ENCODE assay signal across 9 mouse cellular contexts in genomic region chr13:60603252-60603562, GRCm38 (mm10). TPM values are rescaled to one million over a fixed set of nuclear protein-coding genes. Genes with fewer than 3 reads are reported as not detected.
DNase-seq lines count a peak whose midpoint lies in the region; ATAC-seq and TF ChIP-seq lines count a peak whose summit lies in the region.
"Had no signal": no experiment of that assay in that cellular context is flagged by ENCODE, and none has a peak within 500 bp of the region (broad histone marks: within the 10 kb centered on the region; RNA-seq: fewer than 3 reads in every experiment).

No protein-coding gene starts in this region.

- no peak for DNase-seq in layer of hippocampus, adult 2 months (ENCODE audit: low spot score in 2 of 2)
- DNase-seq in layer of hippocampus, postnatal 10 days (ENCODE audit: low spot score in 2 of 2) = no peak
- DNase-seq in urinary bladder, postnatal 14 days (ENCODE audit: low spot score) = no peak
- DNase-seq in spleen, postnatal 4 days (ENCODE audit: low spot score in 2 of 2) = no peak
- DNase-seq in testis, postnatal 14 days (ENCODE audit: low spot score) = no peak

- no peak for ATAC-seq in embryonic facial prominence, embryonic 15.5 days (ENCODE audit: insufficient number of reproducible peaks, low FRiP score, low TSS enrichment, low read depth)
- no peak for ATAC-seq in intestine, embryonic 16.5 days
- ATAC-seq in neural tube, embryonic 13.5 days (ENCODE audit: low read depth) = no peak

- H3K9ac ChIP-seq in embryonic facial prominence, embryonic 15.5 days = no peak overlapping the region
- H3K9ac ChIP-seq in intestine, embryonic 16.5 days (ENCODE audit: low read depth, low read length) = peak overlapping the region; percentile 83; the same call in 1 of the 2 replicates
- peak overlapping the region; percentile 92 for H3K9ac ChIP-seq in neural tube, embryonic 13.5 days

- peak overlapping the region; percentile 86 for H3K4me3 ChIP-seq in layer of hippocampus, adult 2 months
- peak overlapping the region; percentile 87 for H3K4me3 ChIP-seq in embryonic facial prominence, embryonic 15.5 days (replicated peaks)
- H3K4me3 ChIP-seq in intestine, embryonic 16.5 days (ENCODE audit: low read length) = peak overlapping the region; percentile 76; the same call in 1 of the 2 replicates
- peak overlapping the region; percentile 91 for H3K4me3 ChIP-seq in neural tube, embryonic 13.5 days

- no peaks in the 10 kb centered on the region for H3K9me3 ChIP-seq in embryonic facial prominence, embryonic 15.5 days (replicated peaks)
- no peaks in the 10 kb centered on the region for H3K9me3 ChIP-seq in intestine, embryonic 16.5 days (ENCODE audit: control insufficient read depth, low read length)
- H3K9me3 ChIP-seq in neural tube, embryonic 13.5 days = no peaks in the 10 kb centered on the region

- TF ChIP-seq CTCF in layer of hippocampus, adult 2 months (conservative IDR thresholded peaks at IDR 0.05) = no peak

- H3K27me3 ChIP-seq in embryonic facial prominence, embryonic 15.5 days = no peaks in the 10 kb centered on the region
- 0 out of 2 replicates have a peak, but pooled peaks cover 3% of the 10 kb centered on the region for H3K27me3 ChIP-seq in intestine, embryonic 16.5 days (replicated peaks; ENCODE audit: control insufficient read depth, insufficient read depth, low read length)
- H3K27me3 ChIP-seq in neural tube, embryonic 13.5 days = no peaks in the 10 kb centered on the region
- H3K27me3 ChIP-seq: Patski had no signal

- H3K36me3 ChIP-seq in embryonic facial prominence, embryonic 15.5 days = 0 out of 2 replicates have a peak, but pooled peaks cover 4% of the 10 kb centered on the region
- no peaks in the 10 kb centered on the region for H3K36me3 ChIP-seq in intestine, embryonic 16.5 days (ENCODE audit: control insufficient read depth, insufficient read depth, low read length)
- peaks cover 24% of the 10 kb centered on the region; the same call in 1 of the 2 replicates for H3K36me3 ChIP-seq in neural tube, embryonic 13.5 days

- H3K27ac ChIP-seq in layer of hippocampus, adult 2 months = peak overlapping the region; percentile 98
- no peak overlapping the region for H3K27ac ChIP-seq in embryonic facial prominence, embryonic 15.5 days (replicated peaks)
- H3K27ac ChIP-seq in intestine, embryonic 16.5 days (ENCODE audit: low read length) = no peak overlapping the region
- H3K27ac ChIP-seq in neural tube, embryonic 13.5 days (replicated peaks) = peak overlapping the region; percentile 95

- peaks cover 14% of the 10 kb centered on the region for H3K4me1 ChIP-seq in embryonic facial prominence, embryonic 15.5 days
- peaks cover 10% of the 10 kb centered on the region for H3K4me1 ChIP-seq in intestine, embryonic 16.5 days (ENCODE audit: control insufficient read depth, insufficient read depth, low read length)
- peaks cover 50% of the 10 kb centered on the region for H3K4me1 ChIP-seq in neural tube, embryonic 13.5 days (replicated peaks)

- H3K4me2 ChIP-seq in embryonic facial prominence, embryonic 15.5 days (replicated peaks) = peak overlapping the region; percentile 80
- peak overlapping the region; percentile 94 for H3K4me2 ChIP-seq in intestine, embryonic 16.5 days (ENCODE audit: low read depth, low read length)
- peak overlapping the region; percentile 65 for H3K4me2 ChIP-seq in neural tube, embryonic 13.5 days

- WGBS in embryonic facial prominence, embryonic 15.5 days = 41% methylated on average over 5 of the region's 5 CpGs
- 38% methylated on average over 5 of the region's 5 CpGs for WGBS in intestine, embryonic 16.5 days
- 44% methylated on average over 5 of the region's 5 CpGs for WGBS in neural tube, embryonic 13.5 days

RNA-seq across cellular contexts. Expression of gene Dapk1, which starts 1.5 kb away (rescaled TPM):
- total RNA-seq in layer of hippocampus, adult 2 months (2021) = 100 to 1,000 TPM; 149 to 154 TPM
- 10 to 100 TPM; 73.9 to 77.4 TPM for total RNA-seq in layer of hippocampus, postnatal 10 days (2021)
- 18.5 and 20.0 TPM in 2 replicates for polyA plus RNA-seq in embryonic facial prominence, embryonic 15.5 days (2015; fragmentation: Nextera tagmentation; extraction: Ambion mirVana)
- polyA plus RNA-seq in intestine, embryonic 16.5 days (2015; fragmentation: Nextera tagmentation; extraction: Ambion mirVana) = 6.3 and 6.5 TPM in 2 replicates
- 35.1 and 39.0 TPM in 2 replicates for polyA plus RNA-seq in neural tube, embryonic 13.5 days (2015; fragmentation: Nextera tagmentation; extraction: Ambion mirVana)

Comparison
In these comparisons a context has a peak if more than half of its experiments do, and no peak if none do; other contexts are left out.
1. H3K27ac ChIP-seq: peak in layer of hippocampus, adult 2 months (single experiment) and neural tube, embryonic 13.5 days (single experiment); none in embryonic facial prominence, embryonic 15.5 days (single experiment) and intestine, embryonic 16.5 days (single experiment).
2. Peak in every context shown above with its lines, with median percentiles within 50 percentile points of each other: H3K4me3 ChIP-seq and H3K4me2 ChIP-seq.